Mouse (Mus musculus) ES-Bruce4 (cell line): ENCODE results near the gene Dync1li1. TPM values are rescaled to one million over a fixed set of nuclear protein-coding genes. Genes with fewer than 3 reads are reported as not detected.
A peak's percentile ranks its signal among the peaks of the same experiment; 100 is the strongest.
"Not testable (repeated sequence)": the region's sequence is repeated elsewhere in the genome, so short reads cannot be mapped to it uniquely, and the experiment has no call there.

Experiments
- H3K27ac ChIP-seq: 2 replicates; pipeline ENCODE4 v1.5.1; 2012; ENCODE audit warnings: low read length, inconsistent platforms; ENCODE audit not compliant: insufficient read depth
- H3K27me3 ChIP-seq: 2 replicates; pipeline ENCODE4 v1.6.1; 2012; ENCODE audit warnings: mild to moderate bottlenecking, low read length, inconsistent platforms; ENCODE audit not compliant: control insufficient read depth, poor library complexity, insufficient read depth, severe bottlenecking
- H3K36me3 ChIP-seq: 2 replicates; pipeline ENCODE4 v1.6.1; 2012; ENCODE audit warnings: inconsistent platforms, mild to moderate bottlenecking, low read length, moderate library complexity; ENCODE audit not compliant: control insufficient read depth, poor library complexity, insufficient read depth, severe bottlenecking
- H3K4me1 ChIP-seq: one replicate; pipeline ENCODE4 v1.8.1; 2011; ENCODE audit warnings: low read length; ENCODE audit not compliant: control insufficient read depth, insufficient read depth
- H3K4me3 ChIP-seq: 2 replicates; pipeline ENCODE4 v1.5.1; 2011; ENCODE audit warnings: low read depth, mild to moderate bottlenecking, low read length
- H3K9ac ChIP-seq: 2 replicates; pipeline ENCODE4 v1.6.1; 2012; ENCODE audit warnings: low read depth, mild to moderate bottlenecking, inconsistent platforms; ENCODE audit not compliant: poor library complexity, severe bottlenecking
- H3K9me3 ChIP-seq: replicated peaks from 2 replicates; pipeline ENCODE4 v1.6.1; 2012; ENCODE audit warnings: mild to moderate bottlenecking, low read length, inconsistent platforms; ENCODE audit not compliant: control insufficient read depth, poor library complexity, insufficient read depth, severe bottlenecking
- CTCF ChIP-seq: IDR thresholded peaks from one replicate; pipeline ENCODE4 v1.8.1; 2011; ENCODE audit warnings: low read depth, low read length
- EP300 ChIP-seq: IDR thresholded peaks from 2 replicates; pipeline ENCODE4 v1.6.1; 2011; ENCODE audit warnings: low read depth, low read length; ENCODE audit not compliant: insufficient read depth
- POLR2A ChIP-seq: IDR thresholded peaks from one replicate; pipeline ENCODE4 v1.8.1; 2011; ENCODE audit warnings: low read length; ENCODE audit not compliant: insufficient read depth
- polyA plus RNA-seq: library from polyadenylated mRNA; stranded (reverse); fragments of >200 nt; gene quantifications from 2 replicates; pipeline ENCODE4 v1.2.4, GENCODE M21; 2011; ENCODE audit warnings: low read depth; ENCODE audit not compliant: missing spikeins, insufficient read depth, insufficient read length

The Dync1li1 gene
- polyA plus RNA-seq, 1 experiment = 73.8 TPM

DNA sequence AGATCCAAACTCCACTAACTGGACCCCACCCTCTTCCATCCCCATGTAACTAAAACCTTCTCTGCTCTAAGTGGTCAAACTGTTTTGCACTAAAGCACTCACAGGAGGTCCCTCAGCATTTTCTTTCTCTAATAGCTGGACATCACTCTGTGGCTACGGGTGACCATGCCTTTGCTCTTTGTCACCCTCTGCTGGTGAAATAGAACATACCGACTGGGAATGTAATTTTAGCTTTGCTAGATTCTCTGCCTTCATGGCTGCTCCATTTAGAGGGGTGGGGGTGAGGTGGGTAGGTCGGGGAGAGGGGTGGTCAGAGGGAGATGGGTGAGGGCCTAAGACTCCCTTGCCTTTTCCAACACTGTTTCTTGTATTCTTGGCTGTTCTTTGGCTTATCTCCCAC lies 38.7 kb downstream of the Dync1li1 start:
- no peak for TF ChIP-seq EP300
- TF ChIP-seq POLR2A = no peak
- TF ChIP-seq CTCF = peak; percentile 9
- H3K4me1 ChIP-seq = peaks cover 4% of the 10 kb centered on the region
- no peak overlapping the region for H3K9ac ChIP-seq

GRCm38 (mm10) chr9:114728432-114728831 lies 39.8 kb downstream of the Dync1li1 start:
- not testable (repeated sequence) for H3K9ac ChIP-seq, H3K4me1 ChIP-seq, H3K9me3 ChIP-seq, H3K4me3 ChIP-seq, H3K27me3 ChIP-seq, H3K36me3 ChIP-seq
- peak overlapping the region; percentile 54; the same call in 1 of the 2 replicates for H3K27ac ChIP-seq

More for the DNA sequence above, 38.7 kb downstream of the Dync1li1 start:
- Histone ChIP-seq H3K27me3 (no peaks in the 10 kb centered on the region), H3K9me3 (no peaks in the 10 kb centered on the region), H3K4me3 (no peak overlapping the region), H3K27ac (no peak overlapping the region), H3K36me3 (peaks cover 20% of the 10 kb centered on the region)

GRCm38 (mm10) chr9:114729911-114730805 lies 41.6 kb downstream of the Dync1li1 start:
- Histone ChIP-seq H3K36me3 (no peaks in the 10 kb centered on the region), H3K27ac (peak overlapping the region; percentile 72; the same call in 1 of the 2 replicates), H3K4me3 (peak overlapping the region; percentile 37; the same call in 1 of the 2 replicates), H3K4me1 (peaks cover 5% of the 10 kb centered on the region), H3K9ac (peak overlapping the region; percentile 13; the same call in 1 of the 2 replicates), H3K9me3 (no peaks in the 10 kb centered on the region), H3K27me3 (no peaks in the 10 kb centered on the region)
- TF ChIP-seq POLR2A (no peak), EP300 (no peak), CTCF (no peak)

- H3K4me3 ChIP-seq = peak within 1 kb of the TSS; percentile 80
- H3K4me1 ChIP-seq = peaks cover 5% of the 10 kb centered on the region
- peak within 1 kb of the TSS; percentile 72; the same call in 1 of the 2 replicates for H3K27ac ChIP-seq
- no peaks in the 10 kb centered on the region for H3K27me3 ChIP-seq
- peak within 1 kb of the TSS; percentile 82 for H3K9ac ChIP-seq
- no peaks in the 10 kb centered on the region for H3K9me3 ChIP-seq
- TF ChIP-seq EP300 (no peak; the same call in 1 of the 2 replicates), POLR2A (peak; percentile 89), CTCF (peak; percentile 24)
- no peaks in the 10 kb centered on the region for H3K36me3 ChIP-seq
These were observed 42.6 kb downstream of the Dync1li1 start, which contains the start of gene Cmtm6 for GRCm38 (mm10) chr9:114731011-114731755. TSS of gene Cmtm6 (plus strand) at chr9:114731116.

DNA sequence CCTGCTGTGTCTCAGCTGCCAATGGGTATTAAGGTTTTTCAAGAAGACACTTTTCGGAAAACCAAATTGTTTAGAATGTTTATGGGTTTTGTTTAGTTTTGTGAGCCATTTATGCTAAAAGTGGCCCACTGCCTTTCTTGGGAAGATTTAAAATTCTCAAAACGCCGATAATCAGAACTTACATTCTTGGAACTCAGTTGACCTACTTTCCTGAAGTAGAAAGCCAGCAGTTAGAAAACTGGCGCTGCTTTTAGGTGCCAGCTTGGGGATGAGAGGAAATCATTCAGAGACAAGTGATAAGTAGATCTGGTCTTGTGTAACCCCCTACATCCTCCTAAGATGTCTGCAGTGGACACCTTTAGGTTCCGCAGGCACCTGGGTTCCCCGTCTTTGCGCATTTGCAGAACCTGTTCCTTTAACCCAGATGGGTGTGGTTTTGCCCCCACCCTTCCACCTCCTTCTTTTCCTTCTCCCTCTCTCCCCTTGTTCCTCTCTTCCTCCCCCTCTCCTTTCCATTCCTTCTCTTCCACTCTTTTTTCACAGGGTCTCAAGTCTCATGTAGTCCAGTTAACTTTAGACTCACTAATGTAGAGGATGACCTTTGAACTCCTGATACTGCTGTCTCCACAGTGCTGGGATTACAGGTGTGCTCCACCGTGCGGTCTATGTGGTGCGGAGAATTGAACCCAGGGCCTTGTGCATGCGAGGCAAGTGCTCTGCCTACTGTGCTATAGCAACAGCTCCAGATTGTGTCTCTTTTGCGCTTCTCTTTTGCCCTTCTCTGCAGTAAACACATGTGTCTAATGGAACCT lies 43.5 kb downstream of the Dync1li1 start:
- H3K9ac ChIP-seq = peak overlapping the region; percentile 82
- no peak overlapping the region for H3K27ac ChIP-seq

More for the DNA sequence above, 43.5 kb downstream of the Dync1li1 start:
- H3K36me3 ChIP-seq = no peaks in the 10 kb centered on the region
- no peaks in the 10 kb centered on the region for H3K27me3 ChIP-seq
- H3K4me3 ChIP-seq = peak overlapping the region; percentile 80
- peaks cover 5% of the 10 kb centered on the region for H3K4me1 ChIP-seq
- no peak for TF ChIP-seq CTCF
- TF ChIP-seq POLR2A = no peak
- TF ChIP-seq EP300 = no peak
- H3K9me3 ChIP-seq = no peaks in the 10 kb centered on the region
